ENCODE assay signal across 16 mouse cellular contexts in the genomic region with DNA sequence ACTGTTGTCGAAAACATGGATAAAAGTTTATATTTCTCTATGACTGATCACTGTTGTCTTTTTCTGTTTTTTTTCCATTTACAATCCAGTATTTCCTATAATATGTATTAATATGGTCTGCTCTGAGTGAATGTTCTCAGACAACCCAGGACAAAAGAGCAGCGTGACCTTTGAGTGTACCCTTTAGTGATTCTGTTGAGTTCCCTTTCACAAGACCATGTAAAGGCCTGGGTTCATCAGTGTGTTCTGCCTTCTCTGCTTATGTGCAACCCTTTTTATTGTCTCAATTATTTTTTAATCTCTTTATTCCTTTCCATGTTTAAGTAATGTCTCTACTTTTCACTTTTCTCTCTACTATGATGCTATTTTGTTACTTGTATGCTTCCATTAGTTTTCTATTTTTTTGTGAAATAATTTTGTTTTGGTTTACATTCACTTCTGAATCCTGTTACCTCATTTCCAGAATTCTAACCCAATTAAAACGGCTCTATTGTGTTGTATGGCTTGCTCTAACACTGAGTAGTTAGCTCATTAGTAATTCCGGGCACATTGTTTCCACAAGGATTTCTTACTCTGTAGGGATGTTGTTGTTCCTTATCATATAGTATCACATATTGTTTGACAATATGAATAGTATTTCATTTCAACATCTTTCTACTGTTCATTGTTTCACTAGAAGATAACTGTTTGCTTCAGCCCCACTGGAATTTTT.
DNase-seq lines count a peak whose midpoint lies in the region; ATAC-seq and TF ChIP-seq lines count a peak whose summit lies in the region.
"Had no signal": no experiment of that assay in that cellular context is flagged by ENCODE, and none has a peak within 500 bp of the region (broad histone marks: within the 10 kb centered on the region; RNA-seq: fewer than 3 reads in every experiment).

No protein-coding gene starts in this region.

- peak; percentile 81 for ATAC-seq in forebrain, embryonic 14.5 days
- ATAC-seq: hindbrain, embryonic 16.5 days had no signal

- 38% methylated on average over 4 of the region's 4 CpGs for WGBS in forebrain, embryonic 14.5 days

- no peak overlapping the region for H3K9ac ChIP-seq in forebrain, embryonic 14.5 days (ENCODE audit: low read length)
- H3K9ac ChIP-seq: heart, embryonic 12.5 days had no signal

- TF ChIP-seq CTCF in left cerebral cortex, adult 2 months (IDR thresholded peaks at IDR 0.05), result no peak

- H3K27ac ChIP-seq in left cerebral cortex, adult 2 months, result peak overlapping the region; percentile 77
- H3K27ac ChIP-seq in forebrain, embryonic 14.5 days (ENCODE audit: low read depth, low read length), result no peak overlapping the region
- H3K27ac ChIP-seq: embryonic facial prominence, embryonic 10.5 days; gastrocnemius, adult 2 months had no signal

- no peaks in the 10 kb centered on the region for H3K4me1 ChIP-seq in forebrain, embryonic 14.5 days (ENCODE audit: control insufficient read depth, insufficient read depth, low read length)
- H3K4me1 ChIP-seq: embryonic facial prominence, embryonic 10.5 days had no signal

- no peaks in the 10 kb centered on the region for H3K9me3 ChIP-seq in forebrain, embryonic 14.5 days (replicated peaks; ENCODE audit: control insufficient read depth, low read length)
- H3K9me3 ChIP-seq: embryonic facial prominence, embryonic 10.5 days; heart, embryonic 12.5 days had no signal

- H3K36me3 ChIP-seq in forebrain, embryonic 14.5 days (ENCODE audit: control insufficient read depth, insufficient read depth, low read length), result no peaks in the 10 kb centered on the region
- H3K36me3 ChIP-seq: embryonic facial prominence, embryonic 10.5 days; heart, embryonic 12.5 days had no signal

- DNase-seq in left cerebral cortex, adult 2 months (ENCODE audit: extremely low spot score in 1 of 2, low spot score in 2 of 2), result no peak
- no peak for DNase-seq in left cerebral cortex, postnatal 25 days (ENCODE audit: low spot score in 2 of 2)
- peak; percentile 60 for DNase-seq in forebrain, embryonic 14.5 days (ENCODE audit: low spot score)
- peak; percentile 38 for DNase-seq in retina, embryonic 14.5 days (ENCODE audit: low spot score)
- no peak for DNase-seq in layer of hippocampus, postnatal 25 days (ENCODE audit: extremely low spot score in 1 of 2, low spot score in 1 of 2)
- DNase-seq in adrenal gland, postnatal 25 days, result no peak
- DNase-seq: adrenal gland, adult 8-10 months; cerebellum, adult 18-20 months; cerebellum, adult 9-11 months; gastrocnemius, adult 2 months; gastrocnemius, postnatal 25 days; heart, postnatal 36 days; kidney, adult 11 months had no signal

- H3K27me3 ChIP-seq in forebrain, embryonic 14.5 days (replicated peaks; ENCODE audit: control insufficient read depth, insufficient read depth, low read length), result no peaks in the 10 kb centered on the region
- H3K27me3 ChIP-seq: heart, embryonic 12.5 days had no signal

- H3K4me2 ChIP-seq in forebrain, embryonic 14.5 days (ENCODE audit: low read length), result no peak overlapping the region
- H3K4me2 ChIP-seq: heart, embryonic 12.5 days had no signal

- H3K4me3 ChIP-seq in left cerebral cortex, adult 2 months, result no peak overlapping the region
- no peak overlapping the region for H3K4me3 ChIP-seq in forebrain, embryonic 14.5 days (ENCODE audit: low read depth, low read length)
- H3K4me3 ChIP-seq: embryonic facial prominence, embryonic 10.5 days; gastrocnemius, adult 2 months; heart, embryonic 12.5 days had no signal

- intact Hi-C loops in left cerebral cortex, adult 2 months (cut with DNase I), result no loop called here
- intact Hi-C loops in left cerebral cortex, postnatal 25 days (cut with DNase I), result no loop called here

Comparison
In these comparisons a context has a peak if more than half of its experiments do, and no peak if none do; other contexts are left out.
1. DNase-seq: peak in forebrain, embryonic 14.5 days (single experiment) and retina, embryonic 14.5 days (single experiment); none in left cerebral cortex, adult 2 months (0 of 2), left cerebral cortex, postnatal 25 days (0 of 2), layer of hippocampus, postnatal 25 days (0 of 2) and adrenal gland, postnatal 25 days (single experiment).